Mouse (Mus musculus) left cerebral cortex, postnatal 14 days (tissue): ENCODE results near the gene Skap2. TPM values are rescaled to one million over a fixed set of nuclear protein-coding genes. Genes with fewer than 3 reads are reported as not detected.
A peak's percentile ranks its signal among the peaks of the same experiment; 100 is the strongest.

Experiments used
- DNase-seq, 2 experiments: peaks; one replicate each; pipeline ENCODE4 v3.0.0; 2021 to 2022; ENCODE audit warnings: low spot score in 2 of 2, mixed read lengths in 1 of 2
- intact Hi-C: fragments of 180-260 bp; cut with DNase I; formaldehyde crosslinking; loops from one replicate; pipeline ENCODE4 v1.15.1; 2025
- total RNA-seq, 2 experiments: library from RNA; stranded (reverse); gene quantifications; 2 replicates each; pipeline ENCODE4 v1.2.3; 2021

Skap2 gene
- total RNA-seq, 2 experiments from 2014 or later, result 6.9 to 7.4 TPM

- no peak for DNase-seq
- intact Hi-C loops, result no loop called here
These were observed 106.7 kb downstream of the Skap2 start for GRCm38 (mm10) chr6:51905659-51906058.

- intact Hi-C loops, result no loop called here
These were observed 110.8 kb downstream of the Skap2 start for GRCm38 (mm10) chr6:51901544-51901943.

GRCm38 (mm10) chr6:51898318-51898994 lies 113.9 kb downstream of the Skap2 start:
- DNase-seq, result no peak
- intact Hi-C loops, result no loop called here

More at GRCm38 (mm10) chr6:51901544-51901943, 110.8 kb downstream of the Skap2 start:
- DNase-seq, result no peak

GRCm38 (mm10) chr6:51895753-51896152 lies 116.6 kb downstream of the Skap2 start:
- intact Hi-C loops, result no loop called here

GRCm38 (mm10) chr6:51894717-51895116 lies 117.6 kb downstream of the Skap2 start:
- intact Hi-C loops, result no loop called here

More at GRCm38 (mm10) chr6:51895753-51896152, 116.6 kb downstream of the Skap2 start:
- DNase-seq, result no peak

GRCm38 (mm10) chr6:51890356-51890755 lies 122.0 kb downstream of the Skap2 start:
- DNase-seq, result no peak
- intact Hi-C loops, result no loop called here

More at GRCm38 (mm10) chr6:51894717-51895116, 117.6 kb downstream of the Skap2 start:
- DNase-seq, result no peak

GRCm38 (mm10) chr6:51889824-51890223 lies 122.5 kb downstream of the Skap2 start:
- no peak for DNase-seq
- intact Hi-C loops, result no loop called here

- intact Hi-C loops, result no loop called here
- no peak for DNase-seq
These were observed 125.4 kb downstream of the Skap2 start for GRCm38 (mm10) chr6:51886902-51887431.

- DNase-seq, result peak in 1 of 2 experiments; percentile 19
- intact Hi-C loops, result no loop called here
These were observed 129.5 kb downstream of the Skap2 start for GRCm38 (mm10) chr6:51882880-51883274.

- intact Hi-C loops, result no loop called here
- no peak for DNase-seq
These were observed 130.0 kb downstream of the Skap2 start for GRCm38 (mm10) chr6:51882266-51882879.

GRCm38 (mm10) chr6:51881181-51881968 lies 131.0 kb downstream of the Skap2 start:
- intact Hi-C loops, result no loop called here
- no peak for DNase-seq

- intact Hi-C loops, result no loop called here
These were observed 131.6 kb downstream of the Skap2 start for GRCm38 (mm10) chr6:51880778-51881177.

GRCm38 (mm10) chr6:51878551-51878950 lies 133.8 kb downstream of the Skap2 start:
- intact Hi-C loops, result no loop called here
- DNase-seq, result no peak

More at GRCm38 (mm10) chr6:51880778-51881177, 131.6 kb downstream of the Skap2 start:
- no peak for DNase-seq

- no peak for DNase-seq
- intact Hi-C loops, result no loop called here
These were observed 135.4 kb downstream of the Skap2 start for GRCm38 (mm10) chr6:51876841-51877553.

- intact Hi-C loops, result no loop called here
- no peak for DNase-seq
These were observed 136.3 kb downstream of the Skap2 start for GRCm38 (mm10) chr6:51875884-51876626.

GRCm38 (mm10) chr6:51874035-51874434 lies 138.3 kb downstream of the Skap2 start:
- no peak for DNase-seq
- intact Hi-C loops, result loop anchor here (5.0 kb wide), 3 partner anchors 128 to 348 kb away; partner anchors contain the start of genes Hoxa5 and Hoxa7

GRCm38 (mm10) chr6:51871135-51871534 lies 141.2 kb downstream of the Skap2 start:
- peak in 1 of 2 experiments; percentile 22 for DNase-seq
- intact Hi-C loops, result loop anchor here (5.0 kb wide), 3 partner anchors 131 to 351 kb away; partner anchors contain the start of genes Hoxa5 and Hoxa7

GRCm38 (mm10) chr6:51870294-51870693 lies 142.1 kb downstream of the Skap2 start:
- no peak for DNase-seq
- intact Hi-C loops, result loop anchor here (5.0 kb wide), 3 partner anchors 132 to 352 kb away; partner anchors contain the start of genes Hoxa5 and Hoxa7
